Mouse (Mus musculus) stomach, postnatal 0 days (tissue): Measurements from ENCODE around the gene Zfp385b.

Experiments
- CTCF ChIP-seq: IDR thresholded peaks from 2 replicates; pipeline ENCODE4 v1.5.1; 2016; ENCODE audit warnings: antibody characterized with exemption, low read depth, mild to moderate bottlenecking, moderate library complexity
- EP300 ChIP-seq: optimal IDR thresholded peaks from 2 replicates; pipeline ENCODE3; 2016; ENCODE audit warnings: antibody characterized with exemption

DNA sequence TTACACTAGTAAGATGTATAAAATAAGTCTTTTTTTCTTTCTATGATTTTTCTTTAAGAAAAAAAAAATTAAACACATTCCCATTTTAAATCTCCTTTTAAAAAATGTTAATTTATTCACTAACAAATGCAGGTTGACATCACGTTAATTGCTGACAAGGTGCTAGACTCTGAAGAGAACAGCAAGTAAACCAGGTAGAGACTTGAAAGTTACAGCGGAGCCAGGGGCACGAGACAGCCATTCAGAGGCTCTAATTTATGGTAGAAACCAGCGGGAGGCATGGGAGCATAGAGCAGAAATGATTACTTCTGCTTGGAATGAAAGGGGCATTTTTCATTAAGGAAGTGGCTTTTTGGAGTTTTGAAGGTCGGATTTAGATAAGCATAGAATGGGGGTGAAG is 401.4 kb downstream of the Zfp385b start:
- TF ChIP-seq CTCF = no peak
- no peak for TF ChIP-seq EP300
